Mouse (Mus musculus) midbrain, embryonic 13.5 days (tissue): Measurements from ENCODE around the gene Map2. TPM values are rescaled to one million over a fixed set of nuclear protein-coding genes. Genes with fewer than 3 reads are reported as not detected.

Experiments
- ATAC-seq: fragments of 200-750 bp; cut with Nextera tagmentation; 2 replicates; pipeline ENCODE4 v1.8.0; 2017; ENCODE audit warnings: mild to moderate bottlenecking, moderate TSS enrichment, moderate library complexity
- H3K27ac ChIP-seq: fragments of 300-500 bp; sonication (generic); 2 replicates; pipeline ENCODE4 v1.5.1; 2015; ENCODE audit warnings: inconsistent platforms, mild to moderate bottlenecking, moderate library complexity
- H3K27me3 ChIP-seq: fragments of 300-500 bp; sonication (generic); 2 replicates; pipeline ENCODE4 v1.6.1; 2015; ENCODE audit warnings: mild to moderate bottlenecking, inconsistent platforms
- H3K36me3 ChIP-seq: fragments of 300-500 bp; sonication (generic); 2 replicates; pipeline ENCODE4 v1.6.1; 2015; ENCODE audit warnings: mild to moderate bottlenecking, inconsistent platforms
- H3K4me1 ChIP-seq: fragments of 300-500 bp; sonication (generic); replicated peaks from 2 replicates; pipeline ENCODE4 v1.6.1; 2015; ENCODE audit warnings: inconsistent platforms
- H3K4me2 ChIP-seq: fragments of 300-500 bp; sonication (generic); replicated peaks from 2 replicates; pipeline ENCODE4 v1.6.1; 2015; ENCODE audit warnings: moderate library complexity, mild to moderate bottlenecking, inconsistent platforms
- H3K4me3 ChIP-seq: fragments of 300-500 bp; sonication (generic); replicated peaks from 2 replicates; pipeline ENCODE4 v1.5.1; 2015; ENCODE audit warnings: mild to moderate bottlenecking, inconsistent platforms
- H3K9ac ChIP-seq: fragments of 300-500 bp; sonication (generic); replicated peaks from 2 replicates; pipeline ENCODE4 v1.6.1; 2015; ENCODE audit warnings: mild to moderate bottlenecking, inconsistent platforms
- H3K9me3 ChIP-seq: fragments of 300-500 bp; sonication (generic); 2 replicates; pipeline ENCODE4 v1.6.1; 2016; ENCODE audit warnings: mild to moderate bottlenecking, inconsistent platforms
- WGBS: fragments of 180-500 bp; shearing (Covaris S2); methylation state at CpG from one replicate; pipeline ENCODE4 v1.1.7; 2015; 5-methylcytosine and 5-hydroxymethylcytosine counted together
- polyA plus RNA-seq: library from polyadenylated mRNA; unstranded; fragments of >200 nt; fragmentation: Nextera tagmentation; extraction: Ambion mirVana; gene quantifications from 2 replicates; pipeline ENCODE4 v1.2.1, GENCODE M21; 2015

The Map2 gene
- polyA plus RNA-seq, 1 experiment from 2014 or later = 458 TPM

DNA sequence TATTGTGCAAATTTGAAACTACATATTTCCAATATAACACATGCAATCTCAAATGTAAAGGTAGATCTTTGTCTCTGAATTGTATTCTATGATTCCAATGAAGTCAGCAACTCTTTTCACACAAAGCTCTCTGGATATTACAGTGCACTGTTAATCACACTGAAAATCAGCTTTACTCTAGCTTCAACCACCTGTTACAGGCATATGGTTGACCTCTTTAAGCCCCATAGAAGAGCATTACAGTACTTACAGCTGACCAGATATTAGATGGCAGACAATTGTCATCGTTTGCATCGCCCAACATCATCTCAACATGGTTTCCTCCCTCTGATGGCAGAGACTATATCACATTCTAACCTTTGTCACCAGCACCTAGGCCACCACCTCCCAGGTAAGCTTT, 189.3 kb downstream of the Map2 start:
- H3K9ac ChIP-seq = no peak overlapping the region
- H3K4me3 ChIP-seq = no peak overlapping the region
- H3K4me2 ChIP-seq = no peak overlapping the region
- no peak overlapping the region for H3K27ac ChIP-seq
- H3K9me3 ChIP-seq = no peaks in the 10 kb centered on the region
- peaks cover 40% of the 10 kb centered on the region for H3K36me3 ChIP-seq
- H3K27me3 ChIP-seq = no peaks in the 10 kb centered on the region
- WGBS = 92% methylated on average over 2 of the region's 2 CpGs
- H3K4me1 ChIP-seq = peaks cover 19% of the 10 kb centered on the region
- ATAC-seq = no peak

- no peak overlapping the region for H3K4me2 ChIP-seq
- H3K9me3 ChIP-seq = no peaks in the 10 kb centered on the region
- H3K4me3 ChIP-seq = no peak overlapping the region
- H3K27me3 ChIP-seq = no peaks in the 10 kb centered on the region
- H3K4me1 ChIP-seq = peaks cover 16% of the 10 kb centered on the region
- H3K36me3 ChIP-seq = peaks cover 42% of the 10 kb centered on the region
- no peak overlapping the region for H3K9ac ChIP-seq
- H3K27ac ChIP-seq = no peak overlapping the region
- ATAC-seq = no peak
- 79% methylated on average over 4 of the region's 4 CpGs for WGBS
These were observed 190.5 kb downstream of the Map2 start for GRCm38 (mm10) chr1:66365600-66365999.

- WGBS = 84% methylated on average over 7 of the region's 7 CpGs
- H3K27ac ChIP-seq = no peak overlapping the region
- no peaks in the 10 kb centered on the region for H3K4me1 ChIP-seq
- H3K4me3 ChIP-seq = no peak overlapping the region
- peaks cover 30% of the 10 kb centered on the region for H3K36me3 ChIP-seq
- ATAC-seq = no peak
- H3K9me3 ChIP-seq = no peaks in the 10 kb centered on the region
- no peaks in the 10 kb centered on the region for H3K27me3 ChIP-seq
- H3K4me2 ChIP-seq = no peak overlapping the region
- no peak overlapping the region for H3K9ac ChIP-seq
These were observed 194.4 kb downstream of the Map2 start for GRCm38 (mm10) chr1:66369486-66369885.

DNA sequence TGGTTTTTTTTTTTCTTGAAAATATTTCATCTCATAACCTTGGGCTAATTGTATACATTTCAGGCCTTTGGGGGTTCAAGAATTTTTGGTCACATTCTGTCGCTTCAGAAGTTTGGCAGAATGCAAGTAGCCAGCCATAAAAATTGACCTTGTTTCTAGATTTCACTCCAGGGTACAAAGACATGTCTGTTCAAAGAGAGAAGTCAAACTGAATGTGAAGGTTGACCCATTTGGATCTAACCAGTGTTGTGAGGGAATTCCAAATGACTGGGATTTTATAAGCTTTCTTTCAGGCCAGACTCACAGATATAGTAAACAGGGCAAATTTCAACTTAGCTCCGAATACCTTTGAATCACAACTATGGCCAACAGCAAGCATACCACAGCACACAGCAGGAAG, 196.3 kb downstream of the Map2 start:
- no peak overlapping the region for H3K4me3 ChIP-seq
- H3K9me3 ChIP-seq = no peaks in the 10 kb centered on the region
- WGBS = 82% methylated on average over 2 of the region's 2 CpGs
- H3K4me1 ChIP-seq = no peaks in the 10 kb centered on the region
- no peak overlapping the region for H3K27ac ChIP-seq
- H3K27me3 ChIP-seq = no peaks in the 10 kb centered on the region
- no peak overlapping the region for H3K4me2 ChIP-seq
- ATAC-seq = no peak
- H3K9ac ChIP-seq = no peak overlapping the region
- H3K36me3 ChIP-seq = peaks cover 15% of the 10 kb centered on the region

DNA sequence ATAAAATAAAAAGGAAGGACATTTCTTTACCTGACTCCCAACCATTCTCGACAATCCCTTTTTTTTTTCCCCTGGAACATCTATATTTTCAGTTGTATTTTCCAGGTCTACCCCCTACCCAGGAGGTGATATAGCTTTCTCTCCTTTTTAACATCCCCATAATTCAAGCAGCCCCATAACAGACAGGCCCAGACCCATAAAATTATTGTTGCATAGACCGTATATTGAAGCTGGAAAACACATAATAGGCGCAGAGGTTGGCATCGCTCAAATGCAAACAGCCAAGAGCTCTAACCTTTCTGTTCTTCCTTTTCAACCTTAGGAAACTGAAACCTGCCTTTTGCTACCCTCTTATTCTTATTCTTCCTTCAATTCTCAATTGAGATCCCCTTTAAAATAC, 211.2 kb downstream of the Map2 start:
- WGBS = 42% methylated on average over 4 of the region's 4 CpGs
- H3K27ac ChIP-seq = peak overlapping the region; percentile 93
- H3K27me3 ChIP-seq = no peaks in the 10 kb centered on the region
- peaks cover 10% of the 10 kb centered on the region for H3K36me3 ChIP-seq
- ATAC-seq = peak; percentile 18; the same call in 1 of the 2 replicates
- H3K9ac ChIP-seq = peak overlapping the region; percentile 51
- H3K9me3 ChIP-seq = no peaks in the 10 kb centered on the region
- peak overlapping the region; percentile 62 for H3K4me2 ChIP-seq
- peaks cover 60% of the 10 kb centered on the region for H3K4me1 ChIP-seq
- H3K4me3 ChIP-seq = peak overlapping the region; percentile 40

- Histone ChIP-seq H3K27ac (peak overlapping the region; percentile 93), H3K27me3 (no peaks in the 10 kb centered on the region), H3K4me2 (peak overlapping the region; percentile 62), H3K4me3 (peak overlapping the region; percentile 40), H3K4me1 (peaks cover 60% of the 10 kb centered on the region), H3K36me3 (peaks cover 9% of the 10 kb centered on the region; the same call in 1 of the 2 replicates), H3K9ac (peak overlapping the region; percentile 58), H3K9me3 (no peaks in the 10 kb centered on the region)
- peak; percentile 97 for ATAC-seq
- WGBS = 9% methylated on average over 10 of the region's 10 CpGs
These were observed 211.8 kb downstream of the Map2 start for GRCm38 (mm10) chr1:66386751-66387452.

- peaks cover 60% of the 10 kb centered on the region for H3K4me1 ChIP-seq
- no peaks in the 10 kb centered on the region for H3K27me3 ChIP-seq
- peak overlapping the region; percentile 54 for H3K4me2 ChIP-seq
- peak overlapping the region; percentile 79 for H3K27ac ChIP-seq
- H3K9me3 ChIP-seq = no peaks in the 10 kb centered on the region
- 15% methylated on average over 8 of the region's 8 CpGs for WGBS
- ATAC-seq = peak; percentile 55
- peak overlapping the region; percentile 56 for H3K9ac ChIP-seq
- H3K4me3 ChIP-seq = peak overlapping the region; percentile 31
- H3K36me3 ChIP-seq = no peaks in the 10 kb centered on the region
These were observed 213.5 kb downstream of the Map2 start for GRCm38 (mm10) chr1:66388561-66388960.

- no peaks in the 10 kb centered on the region for H3K27me3 ChIP-seq
- no peak overlapping the region for H3K4me2 ChIP-seq
- H3K27ac ChIP-seq = peak overlapping the region; percentile 39; the same call in 1 of the 2 replicates
- H3K4me1 ChIP-seq = peaks cover 31% of the 10 kb centered on the region
- peaks cover 6% of the 10 kb centered on the region for H3K36me3 ChIP-seq
- ATAC-seq = peak; percentile 44; the same call in 1 of the 2 replicates
- no peaks in the 10 kb centered on the region for H3K9me3 ChIP-seq
- H3K9ac ChIP-seq = no peak overlapping the region
- H3K4me3 ChIP-seq = no peak overlapping the region
- 44% methylated on average over 8 of the region's 8 CpGs for WGBS
These were observed 220.0 kb downstream of the Map2 start for GRCm38 (mm10) chr1:66394944-66395637.

DNA sequence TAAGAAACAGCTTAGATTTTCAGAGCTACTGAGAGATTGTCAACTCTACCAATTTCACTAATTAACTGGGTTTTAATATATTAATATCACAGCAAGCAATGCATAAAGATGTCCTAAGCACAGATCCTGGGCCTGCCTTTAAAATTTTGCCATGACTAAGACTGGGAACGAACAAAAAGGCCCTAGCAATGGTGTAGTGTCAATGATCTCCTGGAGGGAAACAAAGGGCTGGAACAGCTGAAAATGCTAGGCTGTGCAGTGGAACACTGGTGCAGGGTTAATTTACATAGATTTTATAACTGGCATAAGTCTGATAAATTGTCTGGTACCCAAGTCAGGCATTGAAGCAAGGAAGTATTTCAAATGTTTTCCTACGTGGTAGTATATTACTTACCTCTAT, 220.8 kb downstream of the Map2 start:
- Histone ChIP-seq H3K9ac (no peak overlapping the region), H3K4me3 (no peak overlapping the region), H3K9me3 (no peaks in the 10 kb centered on the region), H3K27ac (peak overlapping the region; percentile 39; the same call in 1 of the 2 replicates), H3K36me3 (peaks cover 11% of the 10 kb centered on the region), H3K27me3 (no peaks in the 10 kb centered on the region), H3K4me1 (peaks cover 25% of the 10 kb centered on the region), H3K4me2 (no peak overlapping the region)
- ATAC-seq = no peak
- WGBS = 54% methylated on average over 2 of the region's 2 CpGs

DNA sequence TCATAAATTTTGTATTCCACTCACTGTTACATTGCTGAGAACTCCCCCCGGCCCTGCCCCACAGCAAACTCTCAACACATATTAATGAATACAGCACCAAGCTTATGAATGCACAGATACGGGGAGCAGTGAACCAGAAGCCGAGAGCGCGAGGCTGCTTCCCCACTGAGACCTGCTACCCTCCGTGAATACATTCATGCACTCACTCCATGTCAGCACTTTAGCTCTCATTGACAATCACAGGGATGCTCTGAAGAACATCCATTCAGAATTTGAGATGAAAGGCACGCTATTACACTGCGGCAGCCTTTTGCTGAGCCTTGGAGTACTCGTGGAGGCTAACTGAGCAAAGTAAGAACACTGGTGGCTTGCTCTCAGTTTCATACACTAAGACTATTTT, 226.8 kb downstream of the Map2 start:
- Histone ChIP-seq H3K9ac (no peak overlapping the region), H3K27me3 (no peaks in the 10 kb centered on the region), H3K4me1 (peaks cover 14% of the 10 kb centered on the region), H3K9me3 (no peaks in the 10 kb centered on the region), H3K36me3 (peaks cover 46% of the 10 kb centered on the region), H3K4me3 (no peak overlapping the region), H3K27ac (no peak overlapping the region), H3K4me2 (no peak overlapping the region)
- peak; percentile 82 for ATAC-seq
- WGBS = 14% methylated on average over 9 of the region's 9 CpGs

DNA sequence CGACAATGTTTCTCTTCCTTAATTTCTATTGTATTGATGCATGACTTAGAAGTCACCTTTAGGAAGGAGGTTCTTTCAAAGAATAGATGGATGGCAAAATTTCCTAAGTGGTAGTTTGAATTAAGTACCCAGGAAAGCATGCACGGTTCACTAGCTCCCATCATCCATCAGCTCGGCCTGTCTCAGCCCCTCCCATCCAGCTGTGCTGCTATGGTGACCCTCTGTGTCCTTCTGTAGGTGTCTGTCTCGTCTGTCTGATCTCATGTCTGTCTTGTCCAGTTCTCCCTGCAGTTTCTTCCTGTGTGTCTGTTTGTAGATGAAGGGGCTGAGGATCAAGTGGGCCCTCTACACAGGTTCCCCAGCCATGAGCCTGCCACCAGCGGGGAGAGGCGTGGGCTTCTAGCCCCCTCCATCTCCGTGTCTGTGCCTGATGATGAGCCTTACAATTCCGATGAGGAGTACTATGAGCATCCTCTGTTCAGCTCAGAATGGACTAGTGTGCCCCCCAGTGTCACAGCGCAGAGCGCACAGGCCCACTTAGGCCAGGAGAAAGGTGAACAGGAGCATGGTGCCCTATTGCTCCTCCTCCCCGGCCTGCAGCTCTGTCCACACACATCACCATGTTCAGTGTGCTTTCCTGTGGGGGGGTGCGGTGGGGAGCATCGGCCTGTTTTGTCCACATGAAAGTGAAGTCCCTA, 232.3 kb downstream of the Map2 start:
- ATAC-seq = peak; percentile 80
- WGBS = 59% methylated on average over 13 of the region's 13 CpGs
- H3K9ac ChIP-seq = no peak overlapping the region
- peaks cover 68% of the 10 kb centered on the region for H3K36me3 ChIP-seq
- H3K4me3 ChIP-seq = no peak overlapping the region
- H3K27ac ChIP-seq = peak overlapping the region; percentile 39
- peaks cover 4% of the 10 kb centered on the region for H3K4me1 ChIP-seq
- H3K4me2 ChIP-seq = no peak overlapping the region
- no peaks in the 10 kb centered on the region for H3K27me3 ChIP-seq
- H3K9me3 ChIP-seq = no peaks in the 10 kb centered on the region

- H3K9ac ChIP-seq = no peak overlapping the region
- ATAC-seq = no peak
- no peaks in the 10 kb centered on the region for H3K27me3 ChIP-seq
- H3K36me3 ChIP-seq = peaks cover 70% of the 10 kb centered on the region
- no peaks in the 10 kb centered on the region for H3K9me3 ChIP-seq
- no peak overlapping the region for H3K27ac ChIP-seq
- no peaks in the 10 kb centered on the region for H3K4me1 ChIP-seq
- no peak overlapping the region for H3K4me3 ChIP-seq
- no peak overlapping the region for H3K4me2 ChIP-seq
These were observed 243.3 kb downstream of the Map2 start for GRCm38 (mm10) chr1:66418360-66418759.
